In genomic region chr2:34368396-34368795, GRCm38 (mm10) we compare ENCODE assay signal across 8 mouse cellular contexts. TPM values are rescaled to one million over a fixed set of nuclear protein-coding genes. Genes with fewer than 3 reads are reported as not detected.
DNase-seq lines count a peak whose midpoint lies in the region; ATAC-seq and TF ChIP-seq lines count a peak whose summit lies in the region.

No protein-coding gene starts in this region.

- H3K4me2 ChIP-seq in forebrain, embryonic 13.5 days, result peak overlapping the region; percentile 43
- H3K4me2 ChIP-seq in liver, embryonic 13.5 days, result peak overlapping the region; percentile 20
- peak overlapping the region; percentile 34 for H3K4me2 ChIP-seq in stomach, embryonic 14.5 days (replicated peaks; ENCODE audit: low read depth, low read length)

- intact Hi-C loops in left cerebral cortex, adult 2 months (cut with DNase I), result no loop called here

- H3K27ac ChIP-seq in forebrain, embryonic 13.5 days, result peak overlapping the region; percentile 3
- H3K27ac ChIP-seq in liver, embryonic 13.5 days, result no peak overlapping the region
- no peak overlapping the region for H3K27ac ChIP-seq in stomach, embryonic 14.5 days (ENCODE audit: low read length)
- H3K27ac ChIP-seq in left cerebral cortex, adult 2 months, result no peak overlapping the region

- no peak for TF ChIP-seq CTCF in left cerebral cortex, adult 2 months (IDR thresholded peaks at IDR 0.05)

- peak overlapping the region; percentile 31 for H3K9ac ChIP-seq in forebrain, embryonic 13.5 days
- H3K9ac ChIP-seq in liver, embryonic 13.5 days, result peak overlapping the region; percentile 12
- no peak overlapping the region for H3K9ac ChIP-seq in stomach, embryonic 14.5 days (replicated peaks; ENCODE audit: low read depth, low read length)

- H3K27me3 ChIP-seq in forebrain, embryonic 13.5 days, result peaks cover 16% of the 10 kb centered on the region
- H3K27me3 ChIP-seq in liver, embryonic 13.5 days, result no peaks in the 10 kb centered on the region
- H3K27me3 ChIP-seq in stomach, embryonic 14.5 days (ENCODE audit: control insufficient read depth, insufficient read depth, low read length), result no peaks in the 10 kb centered on the region

- no peaks in the 10 kb centered on the region for H3K9me3 ChIP-seq in forebrain, embryonic 13.5 days (replicated peaks)
- no peaks in the 10 kb centered on the region for H3K9me3 ChIP-seq in liver, embryonic 13.5 days (replicated peaks)
- H3K9me3 ChIP-seq in stomach, embryonic 14.5 days (ENCODE audit: control insufficient read depth, low read depth, low read length), result no peaks in the 10 kb centered on the region

- peak; percentile 5 to 14 for DNase-seq in kidney, postnatal 4 days
- no peak for DNase-seq in kidney, adult 18-20 months
- DNase-seq in liver, embryonic 13.5 days, result no peak
- no peak for DNase-seq in c-Kit-positive CD71-positive TER-119-positive erythroid progenitor cells, embryonic 14.5 days (ENCODE audit: low spot score)
- no peak for DNase-seq in left cerebral cortex, adult 2 months (ENCODE audit: extremely low spot score in 1 of 2, low spot score in 2 of 2)
- no peak for DNase-seq in frontal cortex, adult 2 months (ENCODE audit: extremely low spot score in 1 of 2, low spot score in 1 of 2)

- H3K36me3 ChIP-seq in forebrain, embryonic 13.5 days (ENCODE audit: poor library complexity, severe bottlenecking), result no peaks in the 10 kb centered on the region
- H3K36me3 ChIP-seq in liver, embryonic 13.5 days, result no peaks in the 10 kb centered on the region
- H3K36me3 ChIP-seq in stomach, embryonic 14.5 days (ENCODE audit: control insufficient read depth, insufficient read depth, low read length), result no peaks in the 10 kb centered on the region

- H3K4me3 ChIP-seq in forebrain, embryonic 13.5 days, result peak overlapping the region; percentile 28
- no peak overlapping the region; the same call in 1 of the 2 replicates for H3K4me3 ChIP-seq in liver, embryonic 13.5 days (replicated peaks)
- H3K4me3 ChIP-seq in stomach, embryonic 14.5 days (ENCODE audit: low read depth, low read length), result no peak overlapping the region; the same call in 1 of the 2 replicates
- H3K4me3 ChIP-seq in left cerebral cortex, adult 2 months, result no peak overlapping the region

- peaks cover 40% of the 10 kb centered on the region for H3K4me1 ChIP-seq in forebrain, embryonic 13.5 days
- H3K4me1 ChIP-seq in liver, embryonic 13.5 days (replicated peaks), result peaks cover 30% of the 10 kb centered on the region
- H3K4me1 ChIP-seq in stomach, embryonic 14.5 days (ENCODE audit: control insufficient read depth, insufficient read depth, low read length), result peaks cover 16% of the 10 kb centered on the region

- 23% methylated on average over 6 of the region's 6 CpGs for WGBS in forebrain, embryonic 13.5 days
- WGBS in liver, embryonic 13.5 days (ENCODE audit: insufficient replicate concordance), result 48% methylated on average over 6 of the region's 6 CpGs
- 14% methylated on average over 6 of the region's 6 CpGs for WGBS in stomach, embryonic 14.5 days

- ATAC-seq in forebrain, embryonic 13.5 days, result no peak
- ATAC-seq in liver, embryonic 13.5 days (ENCODE audit: low read depth), result no peak
- ATAC-seq in stomach, embryonic 14.5 days (ENCODE audit: insufficient number of reproducible peaks, insufficient read depth, low FRiP score, low read depth), result no peak

RNA-seq across cellular contexts. Expression of gene Pbx3, which starts 4.5 kb away (rescaled TPM):
- 40.4 and 64.9 TPM in 2 replicates for polyA plus RNA-seq in forebrain, embryonic 13.5 days (2015; fragmentation: Nextera tagmentation; extraction: Ambion mirVana)
- polyA plus RNA-seq in liver, embryonic 13.5 days (2015; fragmentation: Nextera tagmentation; extraction: Ambion mirVana), result 7.9 and 10.2 TPM in 2 replicates
- polyA plus RNA-seq in stomach, embryonic 14.5 days (2014; fragmentation: Nextera tagmentation; extraction: Ambion mirVana), result 35.3 and 35.7 TPM in 2 replicates
- 10 to 100 TPM; 10.8 to 15.8 TPM for total RNA-seq in left cerebral cortex, adult 2 months (2021)
- 110 and 116 TPM in 2 replicates for polyA plus RNA-seq in frontal cortex, adult 2 months (2012; rRNA removed)

RNA-seq across cellular contexts. Expression of gene Mapkap1, which starts 38.2 kb away (rescaled TPM):
- polyA plus RNA-seq in forebrain, embryonic 13.5 days (2015; fragmentation: Nextera tagmentation; extraction: Ambion mirVana), result 97.8 and 102 TPM in 2 replicates
- polyA plus RNA-seq in liver, embryonic 13.5 days (2015; fragmentation: Nextera tagmentation; extraction: Ambion mirVana), result 38.3 and 41.3 TPM in 2 replicates
- 90.7 and 91.1 TPM in 2 replicates for polyA plus RNA-seq in stomach, embryonic 14.5 days (2014; fragmentation: Nextera tagmentation; extraction: Ambion mirVana)
- total RNA-seq in left cerebral cortex, adult 2 months (2021), result 10 to 100 TPM; 61.2 to 64.2 TPM
- 54.8 and 58.1 TPM in 2 replicates for polyA plus RNA-seq in frontal cortex, adult 2 months (2012; rRNA removed)

Comparison
In these comparisons a context has a peak if more than half of its experiments do, and no peak if none do; other contexts are left out.
1. DNase-seq: peak in kidney, postnatal 4 days (2 of 2); none in kidney, adult 18-20 months (single experiment), liver, embryonic 13.5 days (single experiment), c-Kit-positive CD71-positive TER-119-positive erythroid progenitor cells, embryonic 14.5 days (single experiment), left cerebral cortex, adult 2 months (0 of 2) and frontal cortex, adult 2 months (0 of 2).
2. Peak in every context shown above with its lines, with median percentiles within 50 percentile points of each other: H3K4me2 ChIP-seq.